Mouse (Mus musculus) erythroblast, embryonic 14.5 days (primary cell): ENCODE data around the gene Aspdh.

Source experiments
- GATA1 ChIP-seq: IDR thresholded peaks from 2 replicates; pipeline ENCODE4 v1.6.1; 2012; ENCODE audit warnings: low read length, inconsistent platforms, mixed read lengths
- TAL1 ChIP-seq: IDR thresholded peaks from 3 replicates; pipeline ENCODE4 v1.6.1; 2012; ENCODE audit warnings: low read length, inconsistent platforms, mixed read lengths

DNA sequence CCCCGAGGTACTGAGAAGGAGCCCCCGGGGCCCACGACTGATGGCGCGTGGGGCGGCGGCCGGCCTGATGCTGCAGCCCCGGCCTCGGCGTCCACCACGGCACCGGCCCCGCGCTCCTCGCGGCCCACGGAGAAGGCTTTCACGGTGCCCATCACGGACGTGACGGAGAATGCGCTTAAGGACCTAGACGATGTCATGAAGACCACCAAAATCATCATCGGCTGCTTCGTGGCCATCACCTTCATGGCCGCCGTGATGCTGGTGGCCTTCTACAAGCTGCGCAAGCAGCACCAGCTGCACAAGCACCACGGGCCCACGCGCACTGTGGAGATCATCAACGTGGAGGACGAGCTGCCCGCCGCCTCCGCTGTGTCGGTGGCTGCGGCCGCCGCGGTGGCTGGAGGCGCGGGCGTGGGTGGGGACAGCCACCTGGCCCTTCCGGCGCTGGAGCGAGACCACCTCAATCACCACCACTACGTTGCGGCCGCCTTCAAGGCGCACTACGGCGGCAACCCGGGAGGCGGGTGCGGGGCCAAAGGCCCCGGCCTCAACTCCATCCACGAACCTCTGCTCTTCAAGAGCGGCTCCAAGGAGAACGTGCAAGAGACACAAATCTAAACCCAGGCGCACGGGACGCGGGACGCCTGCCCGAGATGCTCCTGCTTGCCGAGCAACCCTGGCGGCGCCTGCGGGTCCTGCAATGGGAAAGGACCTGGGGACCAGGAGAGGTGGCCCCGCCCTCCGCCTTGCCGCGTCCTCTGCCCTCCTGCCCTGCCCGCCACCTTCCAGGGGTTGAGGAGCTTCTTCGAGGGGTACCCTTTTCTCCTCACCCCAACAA is 2.8 kb upstream of the Aspdh start:
- TF ChIP-seq TAL1 (no peak), GATA1 (no peak)
